ENCODE assay signal across 1 mouse cellular context in the genomic region with DNA sequence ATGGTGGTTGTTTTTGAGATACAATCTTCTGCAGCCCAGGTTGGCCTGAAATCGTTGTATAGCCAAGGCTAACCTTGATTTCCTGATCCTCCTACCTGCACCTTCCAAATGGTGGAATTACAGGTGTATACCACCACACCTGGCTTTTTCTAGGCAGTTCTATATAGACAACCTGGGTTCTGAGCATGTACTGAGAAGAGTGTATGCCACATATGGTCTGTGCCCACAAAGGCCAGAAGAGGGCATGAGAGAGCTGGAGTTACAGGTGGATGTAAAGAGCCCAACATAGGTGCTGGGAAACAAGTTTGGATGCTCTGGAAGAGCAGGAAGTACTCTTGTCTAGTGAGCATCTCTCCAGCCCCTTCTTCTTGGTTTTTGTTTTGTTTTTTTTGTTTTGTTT.
A peak's percentile ranks its signal among the peaks of the same experiment; 100 is the strongest.
TF ChIP-seq lines count a peak whose summit lies in the region.

No protein-coding gene starts in this region.

TF ChIP-seq in CH12.LX, 34 proteins besides CTCF, POLR2A, EP300 and RAD21:
- TF ChIP-seq USF1 (IDR thresholded peaks at IDR 0.05; ENCODE audit: low read depth, low read length) = no peak
- peak; percentile 86 for TF ChIP-seq SMC3 (IDR thresholded peaks at IDR 0.05; ENCODE audit: low read depth, low read length)
- TF ChIP-seq ZC3H11A (IDR thresholded peaks at IDR 0.05; ENCODE audit: low read depth, low read length) = peak; percentile 77
- no peak for TF ChIP-seq ZMIZ1 (IDR thresholded peaks at IDR 0.05; ENCODE audit: low read depth, low read length)
- TF ChIP-seq TCF12 (IDR thresholded peaks at IDR 0.05; ENCODE audit: low read depth, low read length) = no peak
- no peak for TF ChIP-seq USF2 (conservative IDR thresholded peaks at IDR 0.05; ENCODE audit: low read depth, low read length)
